Mouse (Mus musculus): ENCODE data around the gene Aspdh.

DNA sequence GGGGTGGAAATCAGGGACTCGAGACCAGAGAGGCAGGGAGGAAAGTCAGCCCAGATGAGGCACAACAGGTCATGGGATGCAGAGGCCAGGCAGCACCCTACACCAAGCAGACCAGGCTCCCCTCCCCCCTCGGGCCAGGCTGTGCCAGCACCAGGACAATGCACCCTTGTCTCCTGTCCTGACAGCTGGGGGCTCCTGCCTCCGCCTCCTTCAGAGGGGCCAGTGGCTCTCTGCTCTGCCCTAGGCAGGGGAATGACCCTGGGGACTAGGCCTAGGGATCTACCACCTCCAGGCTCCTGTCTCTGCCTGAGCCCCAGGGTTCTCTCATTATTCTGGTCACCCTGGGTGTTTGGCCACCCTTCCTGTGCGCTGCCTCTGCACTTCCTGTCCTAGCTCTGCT is 9.2 kb downstream of the Aspdh start:
- TF ChIP-seq POLR2A (IDR thresholded peaks at IDR 0.05; ENCODE audit: borderline replicate concordance, extremely low read depth, low read depth, low read length): no peak
- no peak for TF ChIP-seq CTCF (IDR thresholded peaks at IDR 0.05; ENCODE audit: insufficient read depth, low read length)
